Mouse (Mus musculus) liver, embryonic 14.5 days (tissue): ENCODE results near the gene Tmbim7. TPM values are rescaled to one million over a fixed set of nuclear protein-coding genes. Genes with fewer than 3 reads are reported as not detected.

Experiments used
- ATAC-seq: fragments of 200-750 bp; cut with Nextera tagmentation; 2 replicates; pipeline ENCODE4 v1.8.0; 2017; ENCODE audit warnings: moderate number of reproducible peaks, mild to moderate bottlenecking, moderate library complexity; ENCODE audit not compliant: insufficient read depth
- DNase-seq, 3 experiments: peaks; one replicate each; pipeline ENCODE4 v3.0.0-alpha.2; 2012 to 2013; ENCODE audit warnings: low read depth in 3 of 3, low spot score in 3 of 3
- H3K27ac ChIP-seq: fragments of 300-500 bp; sonication (generic); 2 replicates; pipeline ENCODE4 v1.5.1; 2014; ENCODE audit warnings: moderate library complexity, mild to moderate bottlenecking, control low read depth, inconsistent platforms
- H3K27me3 ChIP-seq: fragments of 300-500 bp; sonication (generic); 2 replicates; pipeline ENCODE4 v1.6.1; 2014; ENCODE audit warnings: mild to moderate bottlenecking, low read length, moderate library complexity; ENCODE audit not compliant: control insufficient read depth, insufficient read depth
- H3K36me3 ChIP-seq: fragments of 300-500 bp; sonication (generic); replicated peaks from 2 replicates; pipeline ENCODE4 v1.6.1; 2014; ENCODE audit warnings: low read depth; ENCODE audit not compliant: control insufficient read depth, insufficient read depth
- H3K4me1 ChIP-seq, 2 experiments: fragments of 200-500 bp in 1 of 2; fragments of 300-500 bp in 1 of 2; sonication (generic) in 1 of 2; replicated peaks; 2 replicates each; pipeline ENCODE4 v1.6.1; 2012 to 2014; ENCODE audit warnings: antibody characterized with exemption in 1 of 2, inconsistent platforms in 1 of 2, low read length in 1 of 2; ENCODE audit not compliant: control insufficient read depth in 2 of 2, insufficient read depth in 2 of 2
- H3K4me2 ChIP-seq: fragments of 300-500 bp; sonication (generic); 2 replicates; pipeline ENCODE4 v1.6.1; 2014; ENCODE audit warnings: low read depth, mild to moderate bottlenecking, control low read depth, moderate library complexity
- H3K4me3 ChIP-seq, 2 experiments: fragments of 200-500 bp in 1 of 2; fragments of 300-500 bp in 1 of 2; sonication (generic) in 1 of 2; 2 replicates each; pipeline ENCODE4 v1.5.1; 2012 to 2014; ENCODE audit warnings: low read depth in 2 of 2, low read length in 2 of 2, mild to moderate bottlenecking in 2 of 2, control low read depth in 1 of 2, inconsistent platforms in 1 of 2, moderate library complexity in 1 of 2; ENCODE audit not compliant: insufficient read depth in 1 of 2
- H3K9ac ChIP-seq: fragments of 300-500 bp; sonication (generic); replicated peaks from 2 replicates; pipeline ENCODE4 v1.6.1; 2014; ENCODE audit warnings: mild to moderate bottlenecking, control low read depth, moderate library complexity
- H3K9me3 ChIP-seq: fragments of 300-500 bp; sonication (generic); 2 replicates; pipeline ENCODE4 v1.6.1; 2016; ENCODE audit warnings: low read length, mixed read lengths; ENCODE audit not compliant: control insufficient read depth
- CTCF ChIP-seq: IDR thresholded peaks from 2 replicates; pipeline ENCODE4 v1.5.1; 2016; ENCODE audit warnings: antibody characterized with exemption, low read depth, control low read depth
- EP300 ChIP-seq: IDR thresholded peaks from 2 replicates; pipeline ENCODE4 v1.6.1; 2016; ENCODE audit warnings: antibody characterized with exemption, low read depth
- WGBS: fragments of 180-500 bp; shearing (Covaris S2); extraction: QIAGEN DNeasy Blood & Tissue Kit; methylation state at CpG from one replicate; pipeline ENCODE4 v1.1.7; 2014; ENCODE audit not compliant: insufficient replicate concordance; 5-methylcytosine and 5-hydroxymethylcytosine counted together
- microRNA-seq: library from miRNA; unstranded; fragments of <30 nt; microRNA quantifications from one replicate; pipeline ENCODE4, GENCODE M21; 2016
- polyA plus RNA-seq, 2 experiments: library from polyadenylated mRNA; depleted of rRNA in 1 of 2; stranded (reverse) in 1 of 2; unstranded in 1 of 2; fragments of >200 nt; fragmentation: Nextera tagmentation in 1 of 2; extraction: Ambion mirVana in 1 of 2; gene quantifications; 2 replicates each; pipeline versions ENCODE4 v1.2.1 to v1.2.3; 2012 to 2014

Gene Tmbim7
- polyA plus RNA-seq, 2 experiments: not detected

- whole genome bisulfite sequencing: 55% methylated on average over 2 of the region's 2 CpGs
- ATAC-seq (peak; percentile 47; the same call in 1 of the 2 replicates), DNase-seq (no peak)
- Histone ChIP-seq H3K9me3 (no peaks in the 10 kb centered on the region), H3K27me3 (no peaks in the 10 kb centered on the region), H3K4me2 (no peak overlapping the region), H3K36me3 (peaks cover 8% of the 10 kb centered on the region), H3K27ac (no peak overlapping the region), H3K4me1 (peaks cover 0 to 9% of the 10 kb centered on the region in 2 experiments; a peak in 2 of 4 replicates), H3K9ac (no peak overlapping the region), H3K4me3 (no peak overlapping the region)
- TF ChIP-seq EP300 (no peak), CTCF (no peak)
Observed at GRCm38 (mm10) chr5:3723415-3723814, 72.4 kb downstream of the Tmbim7 start.

GRCm38 (mm10) chr5:3725491-3725890 lies 74.5 kb downstream of the Tmbim7 start:
- TF ChIP-seq EP300 (no peak), CTCF (no peak)
- peaks cover 9% of the 10 kb centered on the region for H3K36me3 ChIP-seq
- ATAC-seq: no peak
- no peak overlapping the region for H3K9ac ChIP-seq
- H3K4me3 ChIP-seq: no peak overlapping the region
- H3K4me2 ChIP-seq: no peak overlapping the region
- no peak for DNase-seq
- no peaks in the 10 kb centered on the region for H3K27me3 ChIP-seq
- WGBS: 71% methylated on average over 1 of the region's 1 CpGs
- no peaks in the 10 kb centered on the region for H3K9me3 ChIP-seq
- no peak overlapping the region for H3K27ac ChIP-seq
- peaks cover 0 to 9% of the 10 kb centered on the region in 2 experiments; a peak in 2 of 4 replicates for H3K4me1 ChIP-seq

- no peak overlapping the region for H3K4me3 ChIP-seq
- H3K4me1 ChIP-seq: no peaks in the 10 kb centered on the region
- H3K9me3 ChIP-seq: no peaks in the 10 kb centered on the region
- no peak for TF ChIP-seq EP300
- no peak for TF ChIP-seq CTCF
- no peaks in the 10 kb centered on the region for H3K27me3 ChIP-seq
- ATAC-seq (no peak), DNase-seq (no peak)
- no peak overlapping the region for H3K9ac ChIP-seq
- H3K27ac ChIP-seq: no peak overlapping the region
- H3K4me2 ChIP-seq: no peak overlapping the region
- 75% methylated on average over 5 of the region's 5 CpGs for WGBS
- H3K36me3 ChIP-seq: peaks cover 5% of the 10 kb centered on the region
Observed at GRCm38 (mm10) chr5:3728820-3729219, 77.8 kb downstream of the Tmbim7 start.

Small RNAs within 50 kb of the gene (microRNA-seq; reads per million reads assigned to microRNA genes)
- not detected for gene Gm22926
- gene Gm26238: not detected

Other genes with a start within 250 kb of the Tmbim7 start
- gene Fam133b, start 107.3 kb upstream of the Tmbim7 start, polyA plus RNA-seq (2012; rRNA removed): 6.5 and 10.9 TPM in 2 replicates
- 11.6 and 11.7 TPM in 2 replicates for gene Fam133b, start 107.3 kb upstream of the Tmbim7 start, polyA plus RNA-seq (2014; fragmentation: Nextera tagmentation; extraction: Ambion mirVana)
- gene 1700109H08Rik, start 79.6 kb upstream of the Tmbim7 start, polyA plus RNA-seq (2012; rRNA removed): 1.2 and 1.9 TPM in 2 replicates
- 0.50 and 0.71 TPM in 2 replicates for gene 1700109H08Rik, start 79.6 kb upstream of the Tmbim7 start, polyA plus RNA-seq (2014; fragmentation: Nextera tagmentation; extraction: Ambion mirVana)
- gene Pex1, start 55.1 kb upstream of the Tmbim7 start, polyA plus RNA-seq (2012; rRNA removed): 2.2 and 4.0 TPM in 2 replicates
- gene Pex1, start 55.1 kb upstream of the Tmbim7 start, polyA plus RNA-seq (2014; fragmentation: Nextera tagmentation; extraction: Ambion mirVana): 2.9 and 3.8 TPM in 2 replicates
- gene Rbm48, start 54.6 kb upstream of the Tmbim7 start, polyA plus RNA-seq (2012; rRNA removed): 2.3 and 4.1 TPM in 2 replicates
- 5.7 and 6.2 TPM in 2 replicates for gene Rbm48, start 54.6 kb upstream of the Tmbim7 start, polyA plus RNA-seq (2014; fragmentation: Nextera tagmentation; extraction: Ambion mirVana)
- 17.8 and 25.4 TPM in 2 replicates for gene Gatad1, start 6.0 kb downstream of the Tmbim7 start, polyA plus RNA-seq (2012; rRNA removed)
- gene Gatad1, start 6.0 kb downstream of the Tmbim7 start, polyA plus RNA-seq (2014; fragmentation: Nextera tagmentation; extraction: Ambion mirVana): 27.7 and 30.1 TPM in 2 replicates
- gene Ankib1, start 151.7 kb downstream of the Tmbim7 start, polyA plus RNA-seq (2012; rRNA removed): 2.3 and 3.1 TPM in 2 replicates
- 3.8 and 4.3 TPM in 2 replicates for gene Ankib1, start 151.7 kb downstream of the Tmbim7 start, polyA plus RNA-seq (2014; fragmentation: Nextera tagmentation; extraction: Ambion mirVana)
- 8.2 and 13.0 TPM in 2 replicates for gene Krit1, start 152.0 kb downstream of the Tmbim7 start, polyA plus RNA-seq (2012; rRNA removed)
- gene Krit1, start 152.0 kb downstream of the Tmbim7 start, polyA plus RNA-seq (2014; fragmentation: Nextera tagmentation; extraction: Ambion mirVana): 15.6 and 15.7 TPM in 2 replicates
- 0.02 TPM in 1 of 2 replicates, not detected in the other for gene Lrrd1, start 194.0 kb downstream of the Tmbim7 start, polyA plus RNA-seq (2012; rRNA removed)
- gene Lrrd1, start 194.0 kb downstream of the Tmbim7 start, polyA plus RNA-seq (2014; fragmentation: Nextera tagmentation; extraction: Ambion mirVana): 0.05 TPM in 1 of 2 replicates, not detected in the other
- gene Mterf1a, start 242.8 kb downstream of the Tmbim7 start, polyA plus RNA-seq (2012; rRNA removed): 1.8 and 3.5 TPM in 2 replicates
- gene Mterf1a, start 242.8 kb downstream of the Tmbim7 start, polyA plus RNA-seq (2014; fragmentation: Nextera tagmentation; extraction: Ambion mirVana): 4.2 and 4.9 TPM in 2 replicates